Mouse (Mus musculus): ENCODE measurements at regions not wholly inside any gene's neighbourhood (a gene's known extent, or its start where the extent isn't known, plus 50 kb on each side); places are given as distances from the start of the nearest gene placed in this dataset.

- Histone ChIP-seq H3K4me1 (peaks cover 6% of the 10 kb centered on the region; the same call in 1 of the 2 replicates), H3K9ac (no peak overlapping the region), H3K9me3 (no peaks in the 10 kb centered on the region), H3K4me2 (no peak overlapping the region), H3K4me3 (no peak overlapping the region), H3K27ac (no peak overlapping the region), H3K27me3 (no peaks in the 10 kb centered on the region), H3K36me3 (no peaks in the 10 kb centered on the region)
- ATAC-seq (ENCODE audit: insufficient number of reproducible peaks, low FRiP score, low TSS enrichment, low read depth): no peak
- WGBS: 53% methylated on average over 7 of the region's 7 CpGs
Measured at GRCm38 (mm10) chr1:186245723-186246440, 128.8 kb upstream of the Lyplal1 start.

GRCm38 (mm10) chr1:186241112-186241511 is 124.0 kb upstream of the Lyplal1 start:
- Histone ChIP-seq H3K36me3 (no peaks in the 10 kb centered on the region), H3K4me3 (no peak overlapping the region), H3K9ac (no peak overlapping the region), H3K4me2 (no peak overlapping the region), H3K4me1 (peaks cover 10% of the 10 kb centered on the region; the same call in 1 of the 2 replicates), H3K9me3 (no peaks in the 10 kb centered on the region), H3K27ac (no peak overlapping the region), H3K27me3 (no peaks in the 10 kb centered on the region)
- no peak for ATAC-seq (ENCODE audit: insufficient number of reproducible peaks, low FRiP score, low TSS enrichment, low read depth)
- WGBS: 94% methylated on average over 2 of the region's 2 CpGs

GRCm38 (mm10) chr1:186237556-186237955 is 120.4 kb upstream of the Lyplal1 start:
- no peak overlapping the region for H3K9ac ChIP-seq
- no peak for ATAC-seq (ENCODE audit: insufficient number of reproducible peaks, low FRiP score, low TSS enrichment, low read depth)

GRCm38 (mm10) chr1:186236267-186237020 is 119.3 kb upstream of the Lyplal1 start:
- no peak overlapping the region for H3K9ac ChIP-seq
- no peak overlapping the region for H3K4me2 ChIP-seq
- no peaks in the 10 kb centered on the region for H3K36me3 ChIP-seq
- H3K9me3 ChIP-seq: no peaks in the 10 kb centered on the region
- H3K4me1 ChIP-seq: peaks cover 10% of the 10 kb centered on the region; the same call in 1 of the 2 replicates
- no peaks in the 10 kb centered on the region for H3K27me3 ChIP-seq
- no peak overlapping the region for H3K27ac ChIP-seq
- WGBS: 53% methylated on average over 7 of the region's 7 CpGs
- ATAC-seq (ENCODE audit: insufficient number of reproducible peaks, low FRiP score, low TSS enrichment, low read depth): no peak
- H3K4me3 ChIP-seq: no peak overlapping the region

More at GRCm38 (mm10) chr1:186237556-186237955, 120.4 kb upstream of the Lyplal1 start:
- H3K9me3 ChIP-seq: no peaks in the 10 kb centered on the region
- 26% methylated on average over 6 of the region's 6 CpGs for WGBS
- H3K4me3 ChIP-seq: no peak overlapping the region
- peaks cover 10% of the 10 kb centered on the region; the same call in 1 of the 2 replicates for H3K4me1 ChIP-seq
- no peak overlapping the region for H3K4me2 ChIP-seq
- H3K27me3 ChIP-seq: no peaks in the 10 kb centered on the region
- peak overlapping the region; percentile 29; the same call in 1 of the 2 replicates for H3K27ac ChIP-seq
- H3K36me3 ChIP-seq: no peaks in the 10 kb centered on the region

- H3K9ac ChIP-seq: no peak overlapping the region
- no peak overlapping the region for H3K4me3 ChIP-seq
- H3K27ac ChIP-seq: no peak overlapping the region
- no peaks in the 10 kb centered on the region for H3K9me3 ChIP-seq
- no peaks in the 10 kb centered on the region for H3K36me3 ChIP-seq
- H3K27me3 ChIP-seq: no peaks in the 10 kb centered on the region
- peaks cover 10% of the 10 kb centered on the region; the same call in 1 of the 2 replicates for H3K4me1 ChIP-seq
- ATAC-seq (ENCODE audit: insufficient number of reproducible peaks, low FRiP score, low TSS enrichment, low read depth): no peak
- WGBS: 80% methylated on average over 6 of the region's 6 CpGs
- H3K4me2 ChIP-seq: no peak overlapping the region
Measured at GRCm38 (mm10) chr1:186234536-186234935, 117.4 kb upstream of the Lyplal1 start.

GRCm38 (mm10) chr1:186230476-186230875 is 113.4 kb upstream of the Lyplal1 start:
- ATAC-seq (ENCODE audit: insufficient number of reproducible peaks, low FRiP score, low TSS enrichment, low read depth): no peak
- Histone ChIP-seq H3K36me3 (no peaks in the 10 kb centered on the region), H3K4me2 (no peak overlapping the region), H3K27me3 (no peaks in the 10 kb centered on the region), H3K4me3 (no peak overlapping the region), H3K27ac (no peak overlapping the region), H3K4me1 (no peaks in the 10 kb centered on the region), H3K9me3 (no peaks in the 10 kb centered on the region), H3K9ac (no peak overlapping the region)
- 63% methylated on average over 5 of the region's 5 CpGs for WGBS

GRCm38 (mm10) chr1:186229856-186230255 is 112.7 kb upstream of the Lyplal1 start:
- 64% methylated on average over 6 of the region's 6 CpGs for WGBS
- no peak for ATAC-seq (ENCODE audit: insufficient number of reproducible peaks, low FRiP score, low TSS enrichment, low read depth)
- H3K9ac ChIP-seq: no peak overlapping the region
- H3K9me3 ChIP-seq: no peaks in the 10 kb centered on the region
- H3K36me3 ChIP-seq: no peaks in the 10 kb centered on the region
- H3K27me3 ChIP-seq: no peaks in the 10 kb centered on the region
- no peak overlapping the region for H3K4me3 ChIP-seq
- H3K4me1 ChIP-seq: no peaks in the 10 kb centered on the region
- H3K27ac ChIP-seq: no peak overlapping the region
- H3K4me2 ChIP-seq: no peak overlapping the region

- Histone ChIP-seq H3K9me3 (no peaks in the 10 kb centered on the region), H3K4me3 (no peak overlapping the region), H3K4me2 (no peak overlapping the region), H3K27me3 (no peaks in the 10 kb centered on the region), H3K36me3 (no peaks in the 10 kb centered on the region), H3K4me1 (peaks cover 5% of the 10 kb centered on the region; the same call in 1 of the 2 replicates), H3K9ac (no peak overlapping the region), H3K27ac (no peak overlapping the region)
- 75% methylated on average over 4 of the region's 4 CpGs for WGBS
- no peak for ATAC-seq (ENCODE audit: insufficient number of reproducible peaks, low FRiP score, low TSS enrichment, low read depth)
Measured at GRCm38 (mm10) chr1:186228396-186228795, 111.3 kb upstream of the Lyplal1 start.

GRCm38 (mm10) chr1:186224231-186224630 is 107.1 kb upstream of the Lyplal1 start:
- Histone ChIP-seq H3K9me3 (no peaks in the 10 kb centered on the region), H3K36me3 (no peaks in the 10 kb centered on the region), H3K27me3 (no peaks in the 10 kb centered on the region), H3K4me3 (no peak overlapping the region), H3K4me2 (no peak overlapping the region), H3K9ac (no peak overlapping the region), H3K4me1 (peaks cover 5% of the 10 kb centered on the region; the same call in 1 of the 2 replicates), H3K27ac (0 out of 2 replicates have a peak overlapping the region, but pooled peaks have one; percentile 64)
- no peak for ATAC-seq (ENCODE audit: insufficient number of reproducible peaks, low FRiP score, low TSS enrichment, low read depth)
- 61% methylated on average over 5 of the region's 5 CpGs for WGBS

- ATAC-seq (ENCODE audit: insufficient number of reproducible peaks, low FRiP score, low TSS enrichment, low read depth): no peak
- H3K27me3 ChIP-seq: no peaks in the 10 kb centered on the region
- WGBS: 41% methylated on average over 7 of the region's 7 CpGs
- H3K36me3 ChIP-seq: no peaks in the 10 kb centered on the region
- H3K9me3 ChIP-seq: no peaks in the 10 kb centered on the region
- no peak overlapping the region for H3K4me2 ChIP-seq
- H3K27ac ChIP-seq: peak overlapping the region; percentile 64
- no peak overlapping the region for H3K9ac ChIP-seq
- H3K4me1 ChIP-seq: peaks cover 5% of the 10 kb centered on the region; the same call in 1 of the 2 replicates
- H3K4me3 ChIP-seq: no peak overlapping the region
Measured at GRCm38 (mm10) chr1:186223417-186223816, 106.3 kb upstream of the Lyplal1 start.

GRCm38 (mm10) chr1:186218995-186219394 is 101.9 kb upstream of the Lyplal1 start:
- ATAC-seq (ENCODE audit: insufficient number of reproducible peaks, low FRiP score, low TSS enrichment, low read depth): no peak
- no peak overlapping the region for H3K9ac ChIP-seq
- H3K27ac ChIP-seq: no peak overlapping the region
- no peaks in the 10 kb centered on the region for H3K36me3 ChIP-seq
- 86% methylated on average over 4 of the region's 4 CpGs for WGBS
- H3K27me3 ChIP-seq: no peaks in the 10 kb centered on the region
- H3K4me3 ChIP-seq: no peak overlapping the region
- no peaks in the 10 kb centered on the region for H3K9me3 ChIP-seq
- H3K4me2 ChIP-seq: no peak overlapping the region
- H3K4me1 ChIP-seq: peaks cover 1% of the 10 kb centered on the region; the same call in 1 of the 2 replicates

GRCm38 (mm10) chr1:186217198-186217597 is 100.1 kb upstream of the Lyplal1 start:
- Histone ChIP-seq H3K4me2 (no peak overlapping the region), H3K27ac (no peak overlapping the region), H3K9ac (no peak overlapping the region), H3K27me3 (no peaks in the 10 kb centered on the region), H3K4me1 (no peaks in the 10 kb centered on the region), H3K36me3 (no peaks in the 10 kb centered on the region), H3K4me3 (no peak overlapping the region), H3K9me3 (no peaks in the 10 kb centered on the region)
- WGBS: 20% methylated on average over 3 of the region's 3 CpGs
- ATAC-seq (ENCODE audit: insufficient number of reproducible peaks, low FRiP score, low TSS enrichment, low read depth): no peak
